Mouse (Mus musculus) CH12.LX (cell line): Measurements from ENCODE around the gene Rccd1. TPM values are rescaled to one million over a fixed set of nuclear protein-coding genes. Genes with fewer than 3 reads are reported as not detected.

Experiments used
- DNase-seq: peaks from one replicate; pipeline ENCODE4 v3.0.0-alpha.2; 2013; ENCODE audit errors: extremely low read depth
- H3K27ac ChIP-seq: 2 replicates; pipeline ENCODE4 v1.5.1; 2012; ENCODE audit warnings: low read depth, mild to moderate bottlenecking, control low read depth, moderate library complexity; ENCODE audit not compliant: insufficient read depth
- H3K27me3 ChIP-seq: replicated peaks from 2 replicates; pipeline ENCODE3; 2012; ENCODE audit warnings: inconsistent platforms
- H3K36me3 ChIP-seq, 2 experiments: replicated peaks in 1 of 2; 2 replicates each; pipeline versions ENCODE3 to v1.6.1; 2012; ENCODE audit warnings: inconsistent platforms in 1 of 2, low read length in 1 of 2, mild to moderate bottlenecking in 1 of 2, mixed read lengths in 1 of 2, moderate library complexity in 1 of 2; ENCODE audit not compliant: control insufficient read depth in 1 of 2, insufficient read depth in 1 of 2
- H3K4me1 ChIP-seq, 2 experiments: 2 replicates each; pipeline ENCODE4 v1.6.1; 2012; ENCODE audit warnings: inconsistent platforms in 1 of 2, moderate library complexity in 1 of 2; ENCODE audit not compliant: insufficient read depth in 2 of 2, control insufficient read depth in 1 of 2
- H3K4me2 ChIP-seq: 2 replicates; pipeline ENCODE4 v1.6.1; 2012; ENCODE audit warnings: low read depth, mild to moderate bottlenecking, control low read depth; ENCODE audit not compliant: poor library complexity, insufficient read depth, severe bottlenecking
- H3K4me3 ChIP-seq, 3 experiments: fragments of 150-350 bp in 1 of 3; sonication (generic) in 1 of 3; replicated peaks in 1 of 3; 2 replicates each; pipeline versions ENCODE3 to v1.5.1; 2011 to 2012; ENCODE audit warnings: low read depth in 2 of 3, low read length in 2 of 3, mild to moderate bottlenecking in 2 of 3, moderate library complexity in 2 of 3, control low read depth in 1 of 3, improper control_type of control experiment in 1 of 3, inconsistent platforms in 1 of 3, mixed read lengths in 1 of 3; ENCODE audit not compliant: poor library complexity in 1 of 3
- H3K79me2 ChIP-seq: replicated peaks from 2 replicates; pipeline ENCODE4 v1.6.1; 2012; ENCODE audit warnings: mild to moderate bottlenecking, moderate library complexity; ENCODE audit not compliant: control insufficient read depth, poor library complexity, insufficient read depth, severe bottlenecking; ENCODE audit errors: extremely low read depth
- H3K9ac ChIP-seq: 2 replicates; pipeline ENCODE4 v1.6.1; 2012; ENCODE audit warnings: low read depth, mild to moderate bottlenecking, control low read depth, moderate library complexity; ENCODE audit not compliant: insufficient read depth
- H3K9me3 ChIP-seq: replicated peaks from 2 replicates; pipeline ENCODE3; 2012; ENCODE audit warnings: low read length, inconsistent platforms, mixed read lengths
- BHLHE40 ChIP-seq: IDR thresholded peaks from 2 replicates; pipeline ENCODE4 v1.6.1; 2011; ENCODE audit warnings: mild to moderate bottlenecking, low read depth, low read length, improper control_type of control experiment
- CHD2 ChIP-seq: IDR thresholded peaks from 2 replicates; pipeline ENCODE4 v1.6.1; 2011; ENCODE audit warnings: low read length, improper control_type of control experiment
- CTCF ChIP-seq, 2 experiments: IDR thresholded peaks in 1 of 2; conservative IDR thresholded peaks in 1 of 2; 2 replicates each; pipeline ENCODE4 v1.5.1; 2011 to 2012; ENCODE audit warnings: low read depth in 2 of 2, low read length in 2 of 2, improper control_type of control experiment in 1 of 2, inconsistent platforms in 1 of 2, mild to moderate bottlenecking in 1 of 2, moderate library complexity in 1 of 2
- E2F4 ChIP-seq: IDR thresholded peaks from 2 replicates; pipeline ENCODE4 v1.6.1; 2011; ENCODE audit warnings: low read depth, low read length, improper control_type of control experiment; ENCODE audit not compliant: insufficient replicate concordance
- ELF1 ChIP-seq: IDR thresholded peaks from 2 replicates; pipeline ENCODE4 v1.6.1; 2014; ENCODE audit warnings: low read depth, mild to moderate bottlenecking, inconsistent platforms, low read length, improper control_type of control experiment
- ETS1 ChIP-seq: conservative IDR thresholded peaks from 2 replicates; pipeline ENCODE4 v1.6.1; 2012; ENCODE audit warnings: low read depth, mild to moderate bottlenecking, inconsistent platforms, low read length, improper control_type of control experiment, moderate library complexity
- GABPA ChIP-seq: IDR thresholded peaks from 2 replicates; pipeline ENCODE4 v1.6.1; 2012; ENCODE audit warnings: low read depth, low read length, improper control_type of control experiment, inconsistent platforms; ENCODE audit not compliant: insufficient replicate concordance
- HCFC1 ChIP-seq: IDR thresholded peaks from 2 replicates; pipeline ENCODE4 v1.6.1; 2012; ENCODE audit warnings: low read depth, mild to moderate bottlenecking, inconsistent platforms, low read length, improper control_type of control experiment
- JUND ChIP-seq: conservative IDR thresholded peaks from 2 replicates; pipeline ENCODE4 v1.6.1; 2011; ENCODE audit warnings: low read depth, low read length, improper control_type of control experiment
- KAT2A ChIP-seq: IDR thresholded peaks from 2 replicates; pipeline ENCODE4 v1.6.1; 2012; ENCODE audit warnings: low read length, improper control_type of control experiment, inconsistent platforms; ENCODE audit not compliant: insufficient replicate concordance
- MAFK ChIP-seq: IDR thresholded peaks from 2 replicates; pipeline ENCODE4 v1.6.1; 2011; ENCODE audit warnings: low read length, improper control_type of control experiment; ENCODE audit not compliant: insufficient replicate concordance
- MAZ ChIP-seq: IDR thresholded peaks from 2 replicates; pipeline ENCODE4 v1.6.1; 2012; ENCODE audit warnings: low read depth, mild to moderate bottlenecking, inconsistent platforms, low read length, improper control_type of control experiment, moderate library complexity
- MEF2A ChIP-seq: IDR thresholded peaks from 2 replicates; pipeline ENCODE4 v1.6.1; 2014; ENCODE audit warnings: low read depth, mild to moderate bottlenecking, inconsistent platforms, low read length, improper control_type of control experiment, borderline replicate concordance
- MXI1 ChIP-seq: IDR thresholded peaks from 2 replicates; pipeline ENCODE4 v1.6.1; 2011; ENCODE audit warnings: mild to moderate bottlenecking, low read depth, low read length, improper control_type of control experiment
- MYC ChIP-seq: IDR thresholded peaks from 2 replicates; pipeline ENCODE4 v1.6.1; 2011; ENCODE audit warnings: low read depth, mild to moderate bottlenecking, improper control_type of control experiment, low read length
- NELFE ChIP-seq: IDR thresholded peaks from 2 replicates; pipeline ENCODE4 v1.6.1; 2011; ENCODE audit warnings: low read depth, low read length, improper control_type of control experiment
- NRF1 ChIP-seq: IDR thresholded peaks from 2 replicates; pipeline ENCODE4 v1.6.1; 2014; ENCODE audit warnings: low read depth, mild to moderate bottlenecking, inconsistent platforms, low read length, improper control_type of control experiment, moderate library complexity
- PAX5 ChIP-seq: IDR thresholded peaks from 2 replicates; pipeline ENCODE4 v1.6.1; 2012; ENCODE audit warnings: low read length, inconsistent platforms, mixed read lengths
- POLR2A ChIP-seq: IDR thresholded peaks from 2 replicates; pipeline ENCODE4 v1.6.1; 2011; ENCODE audit warnings: low read depth, mild to moderate bottlenecking, improper control_type of control experiment, low read length
- RAD21 ChIP-seq: IDR thresholded peaks from 2 replicates; pipeline ENCODE4 v1.6.1; 2011; ENCODE audit warnings: low read depth, mild to moderate bottlenecking, low read length, improper control_type of control experiment, moderate library complexity
- SIN3A ChIP-seq: IDR thresholded peaks from 2 replicates; pipeline ENCODE4 v1.6.1; 2012; ENCODE audit warnings: low read length, improper control_type of control experiment, inconsistent platforms
- TBP ChIP-seq: conservative IDR thresholded peaks from 2 replicates; pipeline ENCODE4 v1.6.1; 2011; ENCODE audit warnings: low read depth, low read length, improper control_type of control experiment
- UBTF ChIP-seq: IDR thresholded peaks from 2 replicates; pipeline ENCODE4 v1.6.1; 2012; ENCODE audit warnings: low read depth, mild to moderate bottlenecking, inconsistent platforms, low read length, improper control_type of control experiment, moderate library complexity
- USF1 ChIP-seq: IDR thresholded peaks from 2 replicates; pipeline ENCODE4 v1.6.1; 2014; ENCODE audit warnings: low read depth, mild to moderate bottlenecking, inconsistent platforms, low read length, improper control_type of control experiment
- ZKSCAN1 ChIP-seq: IDR thresholded peaks from 2 replicates; pipeline ENCODE4 v1.6.1; 2012; ENCODE audit warnings: low read depth, inconsistent platforms, low read length, improper control_type of control experiment, borderline replicate concordance
- ZMIZ1 ChIP-seq: IDR thresholded peaks from 2 replicates; pipeline ENCODE4 v1.6.1; 2012; ENCODE audit warnings: low read depth, mild to moderate bottlenecking, inconsistent platforms, low read length, improper control_type of control experiment
- ZNF384 ChIP-seq: IDR thresholded peaks from 2 replicates; pipeline ENCODE4 v1.6.1; 2012; ENCODE audit warnings: low read depth, low read length, improper control_type of control experiment, inconsistent platforms
- dilution Hi-C: fragments of 300-500 bp; cut with MboI; formaldehyde crosslinking; loops from 2 replicates; pipeline ENCODE4 v1.14.3; 2020; ENCODE audit warnings: low sequenced_read_pairs; ENCODE audit not compliant: extremely low pct_unique_long_range_greater_than_20kb, extremely low pct_ligation_motif_present
- in situ Hi-C: fragments of 300-500 bp; cut with MboI; formaldehyde crosslinking; loops from 3 replicates; pipeline ENCODE4 v1.14.3; 2019; ENCODE audit warnings: low sequenced_read_pairs, low pct_ligation_motif_present, low pct_unique_long_range_greater_than_20kb, mixed read lengths
- polyA plus RNA-seq: library from polyadenylated mRNA; unstranded; fragments of >175 nt; gene quantifications from 2 replicates; pipeline ENCODE4 v1.2.1, GENCODE M21; 2012; ENCODE audit warnings: low read depth; ENCODE audit not compliant: insufficient read length
- total RNA-seq, 2 experiments: library from RNA; depleted of rRNA; stranded (reverse); fragments of 300-350 nt in 1 of 2; fragments of >200 nt in 1 of 2; gene quantifications; 2 replicates each; pipeline ENCODE4 v1.2.3; 2012 to 2014

The Rccd1 gene
- total and polyA plus RNA-seq, 3 experiments = 17.4 to 18.5 (median 18.3) TPM

DNA sequence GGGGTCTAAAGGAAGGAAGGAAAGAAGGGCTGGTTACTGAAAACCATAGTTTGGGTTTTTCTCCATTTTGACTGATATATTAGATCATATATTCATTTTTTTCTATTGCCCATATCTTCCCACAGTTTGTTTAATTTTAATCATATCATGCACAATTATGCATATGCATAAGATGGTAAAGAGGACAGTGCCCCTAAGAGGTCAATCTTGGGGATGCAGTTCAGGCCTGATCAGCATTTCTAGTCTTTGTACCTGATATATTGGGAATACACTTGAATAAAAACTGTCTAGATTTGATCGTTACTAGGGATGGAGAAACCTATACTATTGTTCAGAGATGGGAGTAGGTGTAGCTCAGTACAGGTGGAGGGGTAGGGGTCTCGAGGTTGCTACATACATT, 43.3 kb downstream of the Rccd1 start:
- no peak for DNase-seq
- H3K4me3 ChIP-seq = no peak overlapping the region
- no peak overlapping the region for H3K4me2 ChIP-seq
- H3K9me3 ChIP-seq = no peaks in the 10 kb centered on the region
- no peak overlapping the region for H3K9ac ChIP-seq
- no peaks in the 10 kb centered on the region for H3K79me2 ChIP-seq
- no peaks in the 10 kb centered on the region for H3K27me3 ChIP-seq
- H3K4me1 ChIP-seq = no peaks in the 10 kb centered on the region
- no peak overlapping the region for H3K27ac ChIP-seq
- dilution Hi-C loops = no loop called here
- peaks cover 52 to 95% of the 10 kb centered on the region in 2 experiments for H3K36me3 ChIP-seq
- TF ChIP-seq BHLHE40 = no peak
- no peak for TF ChIP-seq E2F4
- no peak for TF ChIP-seq UBTF
- no peak for TF ChIP-seq NELFE
- TF ChIP-seq GABPA = no peak
- no peak for TF ChIP-seq JUND
- peak in 1 of 2 experiments; percentile 28; a peak in 1 of 4 replicates for TF ChIP-seq CTCF (conservative IDR thresholded peaks at IDR 0.05 in 1 of 2, IDR thresholded peaks at IDR 0.05 in 1 of 2; ENCODE audit: low read depth in 2 of 2, low read length in 2 of 2)
- TF ChIP-seq TBP = no peak
- no peak for TF ChIP-seq KAT2A
- no peak for TF ChIP-seq ZKSCAN1
- TF ChIP-seq RAD21 = peak; percentile 12
- no peak for TF ChIP-seq MAFK
- TF ChIP-seq USF1 = no peak
- TF ChIP-seq CHD2 = no peak
- no peak for TF ChIP-seq MAZ
- no peak for TF ChIP-seq HCFC1
- TF ChIP-seq, all 38 proteins: peak for 2
- in situ Hi-C loops = no loop called here

DNA sequence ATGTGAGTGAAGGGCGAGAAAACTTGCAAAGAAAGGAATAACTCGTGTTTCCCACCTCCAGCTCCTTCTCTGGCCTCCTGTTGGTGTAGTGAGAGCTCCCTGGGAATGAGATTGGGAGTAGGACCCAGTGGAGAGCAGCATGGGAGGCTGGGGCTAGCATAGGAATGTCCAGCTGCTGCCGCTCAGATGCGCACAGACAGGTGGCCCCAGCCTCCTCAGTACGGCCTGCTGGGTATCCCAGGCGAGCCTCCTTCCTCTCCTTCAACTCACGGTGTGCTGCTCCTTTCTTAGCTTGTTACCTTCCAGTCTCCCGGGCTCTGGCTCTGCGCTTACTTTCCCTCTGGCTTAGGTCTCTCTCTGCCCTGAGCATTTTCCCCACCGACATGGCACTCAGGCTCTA, 44.2 kb downstream of the Rccd1 start:
- Histone ChIP-seq H3K9ac (no peak overlapping the region), H3K79me2 (no peaks in the 10 kb centered on the region), H3K36me3 (peaks cover 50 to 93% of the 10 kb centered on the region in 2 experiments), H3K27ac (no peak overlapping the region), H3K4me2 (no peak overlapping the region), H3K4me1 (no peaks in the 10 kb centered on the region), H3K9me3 (no peaks in the 10 kb centered on the region), H3K27me3 (no peaks in the 10 kb centered on the region), H3K4me3 (no peak overlapping the region)
- DNase-seq = no peak
- in situ Hi-C loops = no loop called here
- TF ChIP-seq CTCF (conservative IDR thresholded peaks at IDR 0.05 in 1 of 2, IDR thresholded peaks at IDR 0.05 in 1 of 2; ENCODE audit: low read depth in 2 of 2, low read length in 2 of 2) (no peak), PAX5 (no peak), MXI1 (no peak), NRF1 (no peak), POLR2A (no peak), ETS1 (no peak), ZMIZ1 (no peak), MYC (no peak), ZKSCAN1 (no peak), KAT2A (no peak), SIN3A (no peak), ELF1 (no peak), ZNF384 (no peak), MEF2A (no peak), BHLHE40 (no peak)
- dilution Hi-C loops = no loop called here
